Mouse (Mus musculus) cortical plate, adult 2 months (tissue): ENCODE measurements around the gene Xpnpep3.

Experiments
- CTCF ChIP-seq: fragments of 200-500 bp; IDR thresholded peaks from 2 replicates; pipeline ENCODE4 v1.5.1; 2011; ENCODE audit warnings: mild to moderate bottlenecking, control low read depth, low read length; ENCODE audit not compliant: insufficient read depth; ENCODE audit errors: extremely low read depth
- POLR2A ChIP-seq: fragments of 200-500 bp; IDR thresholded peaks from 2 replicates; pipeline ENCODE4 v1.6.1; 2011; ENCODE audit warnings: mild to moderate bottlenecking, low read length, control low read depth; ENCODE audit not compliant: insufficient read depth; ENCODE audit errors: extremely low read depth

DNA sequence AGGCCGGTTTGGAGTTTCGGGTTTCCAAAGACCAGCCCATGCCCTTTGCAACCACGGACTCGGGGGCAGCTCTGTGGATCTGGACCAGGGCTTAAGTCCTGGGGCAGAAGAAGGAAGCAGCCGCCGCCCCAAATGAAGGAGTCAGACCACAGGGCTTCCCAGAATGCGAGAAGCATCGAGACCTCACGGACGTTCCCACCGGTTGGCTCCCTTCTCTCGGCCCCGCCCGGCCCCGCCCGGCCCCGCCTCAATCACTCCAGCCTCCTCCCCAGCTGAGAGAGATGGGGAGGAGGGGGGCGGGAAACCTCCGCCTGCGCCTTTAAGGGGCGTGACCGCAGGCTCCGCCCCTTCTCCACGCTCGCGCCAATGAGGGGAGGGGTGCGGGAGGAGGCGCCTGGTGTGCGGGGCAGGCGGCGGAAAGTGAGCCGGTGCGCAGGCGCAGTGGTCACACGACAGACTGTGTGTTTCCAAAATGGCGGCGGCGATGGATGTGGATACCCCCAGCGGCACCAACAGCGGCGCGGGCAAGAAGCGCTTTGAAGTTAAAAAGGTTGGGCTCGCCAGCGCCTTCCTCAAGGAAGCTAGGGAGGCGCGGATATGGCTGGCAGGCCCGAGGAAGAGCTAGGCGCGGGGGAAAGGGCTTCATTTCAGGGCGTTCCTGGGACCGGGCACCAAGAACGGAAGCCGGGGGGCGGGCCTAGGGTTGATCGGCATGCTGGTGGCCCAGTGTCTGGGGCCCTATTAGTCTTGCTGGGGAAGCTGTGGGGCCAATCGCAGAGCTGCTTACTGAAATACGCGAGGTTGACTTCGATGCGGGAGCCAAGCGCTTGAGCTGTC, 66.2 kb downstream of the Xpnpep3 start, which contains the start of gene Rbx1:
- TF ChIP-seq CTCF (no peak), POLR2A (peak; percentile 76)
